Mouse (Mus musculus) frontal cortex, postnatal 14 days (tissue): Measurements from ENCODE around the gene Eef1e1.
"Not testable (repeated sequence)": the region's sequence is repeated elsewhere in the genome, so short reads cannot be mapped to it uniquely, and the experiment has no call there.

Source experiments
- DNase-seq, 2 experiments: peaks; one replicate each; pipeline ENCODE4 v3.0.0; 2022; ENCODE audit warnings: low spot score in 2 of 2

Eef1e1 gene

DNA sequence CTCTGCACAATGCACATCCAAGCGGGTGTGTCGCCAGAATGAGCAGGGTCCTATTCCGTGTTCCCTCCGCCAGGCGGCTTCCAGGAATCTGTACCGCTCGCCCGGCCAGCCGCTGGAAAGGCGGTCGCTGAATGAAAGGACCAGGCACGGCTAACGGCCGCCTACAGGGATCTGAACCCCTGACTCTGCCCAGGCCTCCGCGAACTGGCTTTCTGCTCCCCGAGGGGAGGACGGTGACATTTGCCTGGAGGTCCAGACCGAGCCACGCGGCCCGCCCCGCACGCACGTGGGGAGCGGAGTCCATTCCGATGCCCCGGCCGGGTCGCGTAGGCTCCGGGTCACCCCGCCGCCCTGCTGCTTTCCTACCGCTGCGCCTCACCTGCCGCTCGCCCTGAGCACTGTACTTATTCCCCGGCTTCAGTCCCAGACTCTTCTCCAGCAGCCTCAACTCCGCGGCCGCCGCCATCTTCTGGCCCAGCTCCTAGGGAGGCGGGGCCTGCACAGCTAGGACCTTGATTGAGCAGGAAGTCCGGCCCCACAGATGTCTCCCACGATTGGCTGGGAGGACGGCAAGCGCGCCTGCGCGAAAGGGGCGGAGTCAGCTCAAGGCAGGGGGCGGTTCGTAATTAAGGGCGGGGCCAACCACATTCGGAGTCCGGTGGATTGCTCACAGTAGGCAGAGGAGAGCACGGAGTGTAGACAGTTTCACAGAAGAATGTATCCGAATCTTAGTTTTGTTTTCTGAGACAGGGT lies at the start of gene Eef1e1:
Gene Eef1e1 (minus strand): TSS at position 531 of the 753 bp plus-strand sequence.
- DNase-seq: peak; percentile 90 to 91

DNA sequence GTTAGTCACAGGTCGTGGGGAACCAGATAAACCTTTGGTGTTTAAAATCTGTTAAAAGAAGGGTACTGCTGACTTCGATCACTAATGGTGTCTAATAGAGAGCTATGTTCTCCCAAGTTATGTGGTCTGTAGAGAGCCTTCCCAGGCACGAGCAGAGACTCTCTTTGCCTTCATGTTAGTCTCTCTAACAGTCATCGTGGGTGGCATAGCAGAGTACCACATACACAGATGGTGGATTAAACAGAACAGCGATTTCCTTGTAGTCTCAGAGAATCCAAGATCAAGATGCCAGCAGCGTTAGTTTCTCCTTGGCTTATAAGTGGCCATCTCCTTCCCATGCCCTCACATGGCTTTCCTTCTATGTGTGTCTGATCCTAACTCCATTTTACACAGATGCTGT lies 32.0 kb upstream of the Eef1e1 start:
- DNase-seq: no peak

DNA sequence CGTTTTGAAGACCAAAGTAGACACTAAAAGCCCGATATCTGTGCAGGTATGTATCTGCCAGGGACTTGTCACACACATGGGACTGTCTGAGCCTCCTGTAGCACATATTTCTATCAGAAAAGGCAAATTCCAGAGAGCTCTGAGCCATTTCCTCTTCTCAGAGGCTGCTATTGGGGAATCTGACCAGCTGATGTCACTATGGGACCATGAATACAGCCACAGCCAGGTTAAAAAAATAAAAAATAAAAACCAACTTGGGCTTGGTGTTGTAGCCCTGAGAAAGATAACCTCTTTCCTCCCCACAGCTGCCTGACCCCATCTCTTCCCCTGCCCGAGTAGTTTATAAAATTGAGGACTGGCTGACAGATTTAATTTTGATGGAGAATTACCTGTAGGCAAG lies 31.2 kb upstream of the Eef1e1 start:
- peak; percentile 12 to 24 for DNase-seq

GRCm38 (mm10) chr13:38688761-38689160 lies 29.9 kb upstream of the Eef1e1 start:
- no peak for DNase-seq

- no peak for DNase-seq
Observed at GRCm38 (mm10) chr13:38672336-38672735, 13.5 kb upstream of the Eef1e1 start.

DNA sequence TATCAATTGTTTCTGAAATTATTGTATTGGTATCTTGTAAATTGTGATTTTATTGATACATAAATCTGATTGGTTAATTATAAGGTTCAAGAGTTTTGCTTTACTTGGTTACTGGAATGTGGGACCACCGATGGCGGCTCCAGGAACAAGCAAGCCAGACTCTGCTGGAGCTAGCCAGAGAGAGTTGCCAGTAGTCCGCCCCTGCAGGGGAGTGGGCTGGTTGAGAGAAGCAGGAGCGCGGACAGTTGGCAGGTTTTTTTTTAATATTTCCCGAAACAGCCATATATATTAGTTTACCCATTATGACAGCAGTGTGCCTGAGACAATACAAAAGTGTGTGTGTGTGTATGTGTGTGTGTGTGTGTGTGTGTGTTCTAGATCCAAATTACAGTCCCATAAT lies 12.6 kb upstream of the Eef1e1 start:
- DNase-seq: not testable (repeated sequence)

- DNase-seq: no peak
Observed at GRCm38 (mm10) chr13:38670051-38670450, 11.2 kb upstream of the Eef1e1 start.

GRCm38 (mm10) chr13:38668514-38668913 lies 9.7 kb upstream of the Eef1e1 start:
- no peak for DNase-seq

- no peak for DNase-seq
Observed at GRCm38 (mm10) chr13:38664753-38665152, 5.9 kb upstream of the Eef1e1 start.

GRCm38 (mm10) chr13:38659524-38660136 lies 772 bp upstream of the Eef1e1 start:
- DNase-seq: no peak

GRCm38 (mm10) chr13:38657865-38658264 lies 993 bp downstream of the Eef1e1 start:
- DNase-seq: no peak

DNA sequence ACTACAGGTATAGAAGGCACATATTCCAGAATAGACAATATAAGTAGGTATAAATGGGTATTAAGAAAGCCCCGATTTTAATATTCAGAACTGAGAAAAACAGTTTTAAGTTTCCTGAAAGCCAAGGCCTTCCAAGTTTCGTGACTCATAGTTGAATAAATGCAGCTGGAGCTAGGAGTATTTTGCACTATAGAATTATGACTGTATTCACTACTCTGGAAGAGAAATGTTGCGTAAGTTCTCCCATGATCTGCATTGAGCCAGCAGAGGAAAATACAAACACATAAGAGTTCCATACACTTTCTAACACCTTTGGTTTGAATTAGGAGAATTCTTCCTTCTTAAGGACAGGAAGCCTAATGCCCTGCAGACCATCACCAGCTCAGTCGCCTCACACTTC lies 8.6 kb downstream of the Eef1e1 start:
- DNase-seq: no peak

DNA sequence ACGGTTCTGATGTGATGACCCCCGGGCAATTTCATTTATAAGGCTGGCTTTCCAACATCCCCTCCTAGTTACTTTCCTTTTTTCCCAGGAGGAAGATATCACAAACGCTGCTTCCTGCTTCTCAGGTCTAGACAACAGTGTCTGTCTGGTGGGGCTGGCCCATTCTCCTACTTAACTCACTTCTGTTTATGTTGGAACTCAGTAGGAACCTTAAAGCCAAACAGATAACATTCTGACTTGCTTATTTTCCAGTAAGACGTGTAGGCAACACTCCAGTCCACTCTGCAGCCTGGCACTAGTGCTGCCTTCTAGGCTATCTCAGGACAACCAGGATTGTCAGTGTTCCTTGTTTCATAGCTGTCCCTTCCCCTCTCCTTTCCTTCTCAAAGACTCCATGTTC lies 9.8 kb downstream of the Eef1e1 start:
- DNase-seq: no peak

GRCm38 (mm10) chr13:38641414-38641813 lies 17.4 kb downstream of the Eef1e1 start:
- DNase-seq: no peak

DNA sequence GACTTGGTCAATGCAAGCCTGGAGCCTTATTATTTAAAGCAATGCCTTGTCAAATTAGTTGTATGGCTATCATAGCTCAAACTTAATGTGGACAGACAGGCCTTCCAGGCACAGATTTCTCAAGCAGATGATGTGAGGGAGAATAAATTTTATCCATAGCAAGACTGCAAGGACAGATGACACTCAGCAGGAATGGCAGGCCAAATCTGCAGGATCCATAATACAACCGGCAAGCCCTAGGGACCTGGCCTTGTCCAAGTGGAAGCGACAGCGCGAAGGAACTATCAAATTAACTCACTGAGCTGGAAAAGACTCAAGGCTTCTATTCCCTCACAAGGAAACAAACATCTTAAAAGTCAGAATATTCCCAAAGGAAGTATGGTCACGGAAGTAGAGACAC lies 17.9 kb downstream of the Eef1e1 start:
- no peak for DNase-seq

DNA sequence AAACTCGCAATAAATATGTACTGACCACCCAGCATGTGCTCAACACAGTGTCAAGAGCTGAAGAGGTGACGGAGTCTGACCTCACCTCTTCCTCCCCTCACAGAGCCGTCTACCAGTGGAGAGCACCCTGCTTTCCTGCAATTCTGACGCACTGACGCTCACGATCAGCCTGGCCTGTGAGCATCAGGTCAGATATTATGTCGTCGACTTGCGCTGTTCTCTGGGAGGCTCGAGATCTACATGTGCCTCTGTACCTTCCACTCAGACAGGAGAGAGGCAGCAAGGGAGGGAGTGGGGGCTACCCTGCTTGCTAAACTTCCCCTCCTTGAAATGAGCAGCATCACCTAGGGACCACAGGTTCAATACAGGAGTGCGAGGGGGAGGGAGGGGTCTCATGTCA lies 20.2 kb downstream of the Eef1e1 start:
- DNase-seq: no peak

DNA sequence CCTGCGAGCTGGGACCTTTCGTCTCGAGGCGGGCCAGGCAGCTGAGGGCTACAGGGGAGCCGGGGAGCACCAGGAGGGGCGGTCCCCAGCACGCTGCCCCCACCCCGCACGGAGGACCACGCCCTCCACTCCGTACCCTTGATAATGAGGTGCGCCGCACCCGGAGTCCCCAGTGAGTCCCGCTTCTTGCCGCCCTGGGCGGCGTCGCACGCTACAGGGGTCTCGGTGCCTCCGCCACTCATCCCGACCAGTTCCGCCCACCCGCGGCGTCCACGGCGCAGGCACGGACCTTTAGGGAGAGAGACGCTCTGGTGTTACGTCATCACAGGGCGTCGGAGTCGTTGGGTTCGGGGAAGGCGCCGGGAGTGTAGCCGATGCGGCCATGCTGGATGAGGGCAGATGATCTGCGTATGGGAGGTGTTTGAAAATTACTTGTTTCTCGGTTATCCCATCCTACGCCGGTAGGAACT lies 24.0 kb downstream of the Eef1e1 start, which contains the start of gene Bloc1s5:
Gene Bloc1s5 (minus strand): TSS at position 310 of the 470 bp plus-strand sequence.
- peak; percentile 90 for DNase-seq

- peak; percentile 60 to 66 for DNase-seq
Observed at GRCm38 (mm10) chr13:38634256-38634799, 24.5 kb downstream of the Eef1e1 start.

GRCm38 (mm10) chr13:38633287-38634000 lies 25.4 kb downstream of the Eef1e1 start:
- DNase-seq: no peak

- no peak for DNase-seq
Observed at GRCm38 (mm10) chr13:38632556-38632955, 26.3 kb downstream of the Eef1e1 start.

GRCm38 (mm10) chr13:38626229-38626525 lies 32.7 kb downstream of the Eef1e1 start:
- no peak for DNase-seq

DNA sequence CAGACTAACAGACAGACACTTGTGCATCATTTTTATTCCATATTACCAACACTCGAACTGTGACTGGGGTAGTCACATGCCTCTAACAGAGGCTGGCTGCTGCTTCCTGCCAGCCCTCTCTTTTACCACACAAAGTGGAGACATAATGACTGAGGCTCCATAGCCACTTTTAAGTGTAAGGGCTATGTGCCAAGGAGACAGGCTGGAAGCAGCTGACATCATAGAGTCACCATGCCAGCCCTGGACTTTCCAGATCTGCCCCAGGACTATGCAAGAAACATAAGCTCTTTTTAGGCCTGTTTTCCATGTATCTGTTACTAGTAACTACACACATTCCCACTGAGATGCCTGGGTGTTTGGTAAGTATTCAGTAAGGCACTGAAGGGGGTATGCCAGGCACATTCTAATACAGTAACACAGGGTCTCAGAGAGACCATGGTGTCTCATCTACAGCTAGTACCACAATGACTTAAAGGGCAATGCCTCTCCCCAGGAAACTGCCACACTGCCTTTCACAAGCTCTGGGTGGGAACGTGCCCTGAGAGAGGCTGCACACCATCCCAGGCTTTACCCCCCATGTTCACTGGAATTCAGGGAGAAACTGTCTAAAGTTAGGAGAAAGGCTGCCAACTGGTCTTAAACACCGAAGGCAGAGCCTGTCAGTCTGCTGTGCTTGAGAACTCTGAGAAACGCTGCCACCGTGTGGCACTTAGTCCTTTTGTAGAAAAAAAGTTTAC lies 33.2 kb downstream of the Eef1e1 start:
- DNase-seq: peak in 1 of 2 experiments; percentile 18
